Mouse (Mus musculus): ENCODE measurements around the gene Ric1.

- TF ChIP-seq CTCF (IDR thresholded peaks at IDR 0.05) (no peak), EP300 (IDR thresholded peaks at IDR 0.05) (no peak)
Observed at GRCm38 (mm10) chr19:29505617-29506016, 16.5 kb upstream of the Ric1 start.
